Mouse (Mus musculus) small intestine, adult 2 months (tissue): ENCODE data around the gene Diexf. TPM values are rescaled to one million over a fixed set of nuclear protein-coding genes. Genes with fewer than 3 reads are reported as not detected.

Source experiments
- H3K27ac ChIP-seq: fragments of 200-500 bp; 2 replicates; pipeline ENCODE4 v1.5.1; 2012; ENCODE audit warnings: low read depth, low read length, control low read depth, inconsistent platforms; ENCODE audit not compliant: insufficient read depth
- H3K27me3 ChIP-seq: fragments of 200-500 bp; 2 replicates; pipeline ENCODE4 v1.6.1; 2012; ENCODE audit warnings: mild to moderate bottlenecking, moderate library complexity, low read length, inconsistent platforms; ENCODE audit not compliant: control insufficient read depth, insufficient read depth
- H3K36me3 ChIP-seq: fragments of 200-500 bp; 2 replicates; pipeline ENCODE4 v1.6.1; 2012; ENCODE audit warnings: mild to moderate bottlenecking, low read length, control low read depth, inconsistent platforms; ENCODE audit not compliant: control insufficient read depth, insufficient read depth
- H3K4me1 ChIP-seq: fragments of 200-500 bp; 2 replicates; pipeline ENCODE4 v1.6.1; 2012; ENCODE audit warnings: low read length, inconsistent platforms, mixed read lengths; ENCODE audit not compliant: control insufficient read depth, insufficient read depth, insufficient read length
- H3K4me3 ChIP-seq: fragments of 200-500 bp; 2 replicates; pipeline ENCODE4 v1.5.1; 2012; ENCODE audit warnings: low read depth, mild to moderate bottlenecking, control low read depth, inconsistent platforms, low read length, moderate library complexity
- CTCF ChIP-seq: fragments of 200-500 bp; IDR thresholded peaks from 2 replicates; pipeline ENCODE4 v1.5.1; 2012; ENCODE audit warnings: low read depth, mild to moderate bottlenecking, control low read depth, inconsistent platforms, low read length, moderate library complexity, mixed read lengths; ENCODE audit not compliant: insufficient replicate concordance, insufficient read length; ENCODE audit errors: extremely low read depth
- POLR2A ChIP-seq: fragments of 200-500 bp; IDR thresholded peaks from 2 replicates; pipeline ENCODE4 v1.6.1; 2012; ENCODE audit warnings: low read depth, mild to moderate bottlenecking, control low read depth, inconsistent platforms, low read length, moderate library complexity
- WGBS: fragments of 180-500 bp; shearing (Covaris S2); methylation state at CpG from one replicate; pipeline ENCODE4 v1.1.7; 2018; 5-methylcytosine and 5-hydroxymethylcytosine counted together
- polyA plus RNA-seq: library from polyadenylated mRNA; depleted of rRNA; stranded (reverse); fragments of >200 nt; gene quantifications from 2 replicates; pipeline ENCODE4 v1.2.3, GENCODE M21; 2012

The Diexf gene
- polyA plus RNA-seq, 1 experiment = 5.5 TPM

- Histone ChIP-seq H3K4me1 (no peaks in the 10 kb centered on the region), H3K4me3 (no peak overlapping the region), H3K27me3 (no peaks in the 10 kb centered on the region), H3K27ac (no peak overlapping the region), H3K36me3 (no peaks in the 10 kb centered on the region)
- TF ChIP-seq CTCF (no peak), POLR2A (no peak)
- 90% methylated on average over 3 of the region's 3 CpGs for WGBS
Measured at GRCm38 (mm10) chr1:193098946-193099345, 31.1 kb downstream of the Diexf start.

- Histone ChIP-seq H3K27ac (no peak overlapping the region), H3K27me3 (no peaks in the 10 kb centered on the region), H3K4me1 (no peaks in the 10 kb centered on the region), H3K36me3 (no peaks in the 10 kb centered on the region), H3K4me3 (no peak overlapping the region)
- WGBS = 84% methylated on average over 3 of the region's 3 CpGs
- no peak for TF ChIP-seq POLR2A
- TF ChIP-seq CTCF = no peak
Measured at GRCm38 (mm10) chr1:193093596-193093995, 36.5 kb downstream of the Diexf start.

- H3K4me3 ChIP-seq = no peak overlapping the region
- H3K27ac ChIP-seq = no peak overlapping the region
- TF ChIP-seq POLR2A = no peak
- TF ChIP-seq CTCF = no peak
- no peaks in the 10 kb centered on the region for H3K27me3 ChIP-seq
- WGBS = 33% methylated on average over 1 of the region's 1 CpGs
- H3K36me3 ChIP-seq = no peaks in the 10 kb centered on the region
- H3K4me1 ChIP-seq = no peaks in the 10 kb centered on the region
Measured at GRCm38 (mm10) chr1:193092771-193093170, 37.3 kb downstream of the Diexf start.

GRCm38 (mm10) chr1:193090894-193091293, 39.2 kb downstream of the Diexf start:
- Histone ChIP-seq H3K4me1 (no peaks in the 10 kb centered on the region), H3K4me3 (no peak overlapping the region), H3K27me3 (no peaks in the 10 kb centered on the region), H3K27ac (no peak overlapping the region), H3K36me3 (no peaks in the 10 kb centered on the region)
- no peak for TF ChIP-seq CTCF
- TF ChIP-seq POLR2A = no peak
- WGBS = 83% methylated on average over 11 of the region's 11 CpGs

GRCm38 (mm10) chr1:193090211-193090871, 39.7 kb downstream of the Diexf start:
- TF ChIP-seq CTCF (no peak), POLR2A (no peak)
- no peaks in the 10 kb centered on the region for H3K4me1 ChIP-seq
- 76% methylated on average over 18 of the region's 18 CpGs for WGBS
- no peaks in the 10 kb centered on the region for H3K36me3 ChIP-seq
- no peak overlapping the region for H3K27ac ChIP-seq
- H3K4me3 ChIP-seq = no peak overlapping the region
- no peaks in the 10 kb centered on the region for H3K27me3 ChIP-seq

GRCm38 (mm10) chr1:193089683-193090082, 40.4 kb downstream of the Diexf start:
- H3K27ac ChIP-seq = no peak overlapping the region
- TF ChIP-seq POLR2A (no peak), CTCF (no peak)
- 70% methylated on average over 3 of the region's 3 CpGs for WGBS

GRCm38 (mm10) chr1:193089211-193089610, 40.9 kb downstream of the Diexf start:
- 82% methylated on average over 6 of the region's 6 CpGs for WGBS
- Histone ChIP-seq H3K36me3 (no peaks in the 10 kb centered on the region), H3K4me1 (no peaks in the 10 kb centered on the region), H3K27ac (no peak overlapping the region), H3K4me3 (no peak overlapping the region), H3K27me3 (no peaks in the 10 kb centered on the region)
- no peak for TF ChIP-seq CTCF
- no peak for TF ChIP-seq POLR2A

More at GRCm38 (mm10) chr1:193089683-193090082, 40.4 kb downstream of the Diexf start:
- Histone ChIP-seq H3K27me3 (no peaks in the 10 kb centered on the region), H3K4me1 (no peaks in the 10 kb centered on the region), H3K36me3 (no peaks in the 10 kb centered on the region), H3K4me3 (no peak overlapping the region)
